ENCODE assay signal across 8 mouse cellular contexts in the genomic region with DNA sequence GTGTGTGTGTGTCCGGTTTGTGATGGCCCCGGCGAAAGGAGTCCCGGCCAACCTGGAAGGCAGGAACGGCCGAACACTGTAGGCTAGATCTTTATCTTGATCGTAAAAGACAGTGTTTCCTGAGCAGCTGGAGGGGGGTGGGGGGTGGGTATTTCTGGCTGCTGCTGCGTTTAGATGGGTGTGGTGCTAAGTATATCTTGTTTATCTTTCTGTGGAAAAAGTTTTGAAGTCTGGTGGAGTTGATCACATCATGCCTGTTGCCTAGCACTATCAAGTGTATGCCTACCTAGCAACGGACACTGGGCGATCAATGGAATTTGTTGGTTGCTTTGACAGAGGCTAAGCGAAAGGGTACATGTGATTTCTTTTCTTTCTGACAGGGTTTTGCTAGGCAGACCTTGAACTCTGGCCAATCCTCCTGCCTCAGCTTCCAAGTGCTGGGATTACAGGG. TPM values are rescaled to one million over a fixed set of nuclear protein-coding genes. Genes with fewer than 3 reads are reported as not detected.
A peak's percentile ranks its signal among the peaks of the same experiment; 100 is the strongest.
DNase-seq lines count a peak whose midpoint lies in the region; ATAC-seq and TF ChIP-seq lines count a peak whose summit lies in the region.

No protein-coding gene starts in this region.

- 2% methylated on average over 11 of the region's 11 CpGs for WGBS in kidney, adult 2 months
- WGBS in forebrain, embryonic 11.5 days, result under 1% methylated on average over 11 of the region's 11 CpGs
- WGBS in intestine, embryonic 14.5 days, result 3% methylated on average over 11 of the region's 11 CpGs
- 0% methylated on average over 11 of the region's 11 CpGs for WGBS in stomach, postnatal 0 days

- TF ChIP-seq POLR2A in kidney, adult 2 months (IDR thresholded peaks at IDR 0.05; ENCODE audit: low read depth, low read length), result no peak

- peak; percentile 78 for ATAC-seq in activated CD4-positive, CD25-positive, alpha-beta regulatory T cell, adult 4 months
- ATAC-seq in forebrain, embryonic 11.5 days (replicated peaks; ENCODE audit: low FRiP score), result no peak; the same call in 1 of the 2 replicates
- ATAC-seq in intestine, embryonic 14.5 days (replicated peaks; ENCODE audit: low FRiP score, low TSS enrichment, low read depth), result peak; percentile 51
- peak; percentile 22 for ATAC-seq in stomach, postnatal 0 days (ENCODE audit: low FRiP score, low TSS enrichment)

- peak overlapping the region; percentile 96 for H3K27ac ChIP-seq in kidney, adult 2 months (ENCODE audit: insufficient read depth, low read depth, low read length)
- peak overlapping the region; percentile 97 for H3K27ac ChIP-seq in forebrain, embryonic 11.5 days (ENCODE audit: low read depth, low read length)
- H3K27ac ChIP-seq in intestine, embryonic 14.5 days (ENCODE audit: low read depth), result peak overlapping the region; percentile 99
- H3K27ac ChIP-seq in stomach, postnatal 0 days (replicated peaks), result peak overlapping the region; percentile 100

- no peaks in the 10 kb centered on the region for H3K9me3 ChIP-seq in forebrain, embryonic 11.5 days (ENCODE audit: control insufficient read depth, low read length)
- H3K9me3 ChIP-seq in intestine, embryonic 14.5 days (ENCODE audit: control insufficient read depth, low read length), result no peaks in the 10 kb centered on the region
- H3K9me3 ChIP-seq in stomach, postnatal 0 days (ENCODE audit: control insufficient read depth, low read length), result no peaks in the 10 kb centered on the region

- peak; percentile 51 for TF ChIP-seq EP300 in stomach, postnatal 0 days (optimal IDR thresholded peaks at IDR 0.05)

- no peaks in the 10 kb centered on the region for H3K27me3 ChIP-seq in kidney, adult 2 months (replicated peaks; ENCODE audit: control insufficient read depth, insufficient read depth, low read length)
- no peaks in the 10 kb centered on the region for H3K27me3 ChIP-seq in forebrain, embryonic 11.5 days (ENCODE audit: control insufficient read depth, insufficient read depth, low read length)
- H3K27me3 ChIP-seq in intestine, embryonic 14.5 days (replicated peaks; ENCODE audit: control insufficient read depth, insufficient read depth, low read length), result no peaks in the 10 kb centered on the region
- H3K27me3 ChIP-seq in stomach, postnatal 0 days (ENCODE audit: control insufficient read depth, insufficient read depth, low read length), result no peaks in the 10 kb centered on the region

- no peaks in the 10 kb centered on the region for H3K36me3 ChIP-seq in kidney, adult 2 months (ENCODE audit: control insufficient read depth, insufficient read depth, low read length)
- H3K36me3 ChIP-seq in forebrain, embryonic 11.5 days (ENCODE audit: control insufficient read depth, insufficient read depth, low read length), result no peaks in the 10 kb centered on the region
- peaks cover 16% of the 10 kb centered on the region; the same call in 1 of the 2 replicates for H3K36me3 ChIP-seq in intestine, embryonic 14.5 days (ENCODE audit: control insufficient read depth, insufficient read depth, low read length)
- no peaks in the 10 kb centered on the region for H3K36me3 ChIP-seq in stomach, postnatal 0 days (ENCODE audit: control insufficient read depth, insufficient read depth, low read length)

- peak overlapping the region; percentile 94 for H3K9ac ChIP-seq in forebrain, embryonic 11.5 days (ENCODE audit: low read length)
- H3K9ac ChIP-seq in intestine, embryonic 14.5 days (ENCODE audit: low read length), result peak overlapping the region; percentile 99
- H3K9ac ChIP-seq in stomach, postnatal 0 days (ENCODE audit: low read length), result peak overlapping the region; percentile 98

- H3K4me2 ChIP-seq in forebrain, embryonic 11.5 days (ENCODE audit: low read depth, low read length, severe bottlenecking), result peak overlapping the region; percentile 73
- H3K4me2 ChIP-seq in intestine, embryonic 14.5 days (ENCODE audit: low read length), result peak overlapping the region; percentile 76
- H3K4me2 ChIP-seq in stomach, postnatal 0 days (replicated peaks; ENCODE audit: low read depth), result peak overlapping the region; percentile 63

- peaks cover 33% of the 10 kb centered on the region for H3K4me1 ChIP-seq in kidney, adult 2 months (ENCODE audit: control insufficient read depth, insufficient read depth, low read length)
- H3K4me1 ChIP-seq in forebrain, embryonic 11.5 days (replicated peaks; ENCODE audit: control insufficient read depth, insufficient read depth, low read length), result peaks cover 14% of the 10 kb centered on the region
- peaks cover 35% of the 10 kb centered on the region for H3K4me1 ChIP-seq in intestine, embryonic 14.5 days (replicated peaks; ENCODE audit: control insufficient read depth, insufficient read depth, low read length)
- peaks cover 2% of the 10 kb centered on the region for H3K4me1 ChIP-seq in stomach, postnatal 0 days (replicated peaks; ENCODE audit: control insufficient read depth, insufficient read depth)

- no peak for DNase-seq in kidney, adult 2 months
- DNase-seq in kidney, postnatal 10 days, result no peak
- no peak for DNase-seq in forebrain, embryonic 11.5 days (ENCODE audit: low spot score)
- DNase-seq in intestine, embryonic 14.5 days (ENCODE audit: low spot score), result no peak
- peak; percentile 76 for DNase-seq in lung, postnatal 25 days (ENCODE audit: low spot score)
- DNase-seq in stomach, postnatal 0 days (ENCODE audit: low spot score), result no peak
- no peak for DNase-seq in urinary bladder, postnatal 14 days (ENCODE audit: low spot score)

- TF ChIP-seq CTCF in kidney, adult 2 months (conservative IDR thresholded peaks at IDR 0.05; ENCODE audit: insufficient read depth, insufficient read length, low read depth, low read length), result no peak
- TF ChIP-seq CTCF in stomach, postnatal 0 days (IDR thresholded peaks at IDR 0.05; ENCODE audit: low read depth), result no peak

- H3K4me3 ChIP-seq in kidney, adult 2 months (ENCODE audit: insufficient read depth, low read depth, low read length), result peak overlapping the region; percentile 94
- H3K4me3 ChIP-seq in forebrain, embryonic 11.5 days (ENCODE audit: low read depth, low read length), result peak overlapping the region; percentile 81
- peak overlapping the region; percentile 72 for H3K4me3 ChIP-seq in intestine, embryonic 14.5 days (ENCODE audit: low read depth, low read length)
- H3K4me3 ChIP-seq in stomach, postnatal 0 days (ENCODE audit: low read depth, low read length), result peak overlapping the region; percentile 76

RNA-seq across cellular contexts. Expression of gene Smad5, which starts 1.1 kb away (rescaled TPM):
- polyA plus RNA-seq in kidney, adult 2 months (2012; rRNA removed), result 21.1 and 31.4 TPM in 2 replicates
- 10 to 100 TPM in 1 of 2 experiments, 1 to 10 TPM in 1; 9.0 to 11.7 TPM for polyA plus RNA-seq in activated CD4-positive, CD25-positive, alpha-beta regulatory T cell, adult 4 months (2017; shearing (Covaris generic))
- polyA plus RNA-seq in forebrain, embryonic 11.5 days (2014; fragmentation: Nextera tagmentation; extraction: Ambion mirVana), result 49.7 and 51.8 TPM in 2 replicates
- polyA plus RNA-seq in intestine, embryonic 14.5 days (2014; fragmentation: Nextera tagmentation; extraction: Ambion mirVana), result 37.5 and 39.9 TPM in 2 replicates
- 9.4 and 10.3 TPM in 2 replicates for polyA plus RNA-seq in stomach, postnatal 0 days (2015; fragmentation: Nextera tagmentation; extraction: Ambion mirVana)

RNA-seq across cellular contexts. Expression of gene Gm45623, which starts 49.7 kb away (rescaled TPM):
- polyA plus RNA-seq in kidney, adult 2 months (2012; rRNA removed), result 0.06 and 0.08 TPM in 2 replicates
- polyA plus RNA-seq in activated CD4-positive, CD25-positive, alpha-beta regulatory T cell, adult 4 months (2017; shearing (Covaris generic)), result not detected
- polyA plus RNA-seq in forebrain, embryonic 11.5 days (2014; fragmentation: Nextera tagmentation; extraction: Ambion mirVana), result not detected in 2 replicates
- 0.32 TPM in 1 of 2 replicates, not detected in the other for polyA plus RNA-seq in intestine, embryonic 14.5 days (2014; fragmentation: Nextera tagmentation; extraction: Ambion mirVana)
- polyA plus RNA-seq in stomach, postnatal 0 days (2015; fragmentation: Nextera tagmentation; extraction: Ambion mirVana), result 0.97 and 1.5 TPM in 2 replicates
